Comparison of ENCODE assay signal across 9 mouse cellular contexts in the genomic region with DNA sequence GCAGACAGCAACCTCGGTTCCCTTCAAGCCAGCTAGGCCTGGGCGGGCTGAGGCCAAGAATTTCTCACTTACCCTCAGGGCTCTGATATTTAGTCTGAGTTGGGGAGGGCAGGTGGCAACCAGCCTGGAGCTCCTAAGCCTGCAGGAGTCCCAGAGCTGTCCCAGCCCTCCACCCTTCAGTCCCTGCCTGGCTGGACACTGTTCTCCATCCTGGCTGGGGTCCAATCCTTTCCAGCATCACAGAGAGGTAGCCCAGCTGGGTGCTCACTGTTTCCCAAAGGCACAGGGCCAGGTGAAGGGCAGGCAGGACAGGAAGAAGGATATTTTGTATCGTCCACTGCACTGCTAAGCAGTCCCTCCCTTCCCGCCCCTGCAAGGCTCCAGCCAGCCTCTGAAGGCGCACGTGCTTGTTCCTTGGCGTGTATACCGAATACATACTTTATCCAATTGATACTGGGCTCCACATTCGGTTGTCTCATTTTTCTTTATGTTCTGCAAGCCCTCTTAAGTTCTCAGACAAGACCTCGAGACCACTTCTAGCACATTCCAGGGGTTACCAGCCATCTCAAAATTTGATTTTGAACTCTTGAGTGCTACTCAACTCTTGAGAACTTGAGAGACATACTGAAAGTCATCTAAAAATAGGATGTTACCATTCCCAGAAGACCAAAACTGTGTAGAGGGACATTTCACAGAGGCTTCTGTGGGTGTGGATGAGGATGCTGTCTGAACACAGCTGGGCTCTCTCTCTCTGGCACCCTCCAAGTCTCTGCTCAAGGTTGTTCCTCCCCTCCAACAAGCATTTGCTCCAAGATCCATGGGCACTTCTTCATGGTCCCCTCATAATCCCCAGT. TPM values are rescaled to one million over a fixed set of nuclear protein-coding genes. Genes with fewer than 3 reads are reported as not detected.
A peak's percentile ranks its signal among the peaks of the same experiment; 100 is the strongest.
DNase-seq lines count a peak whose midpoint lies in the region; ATAC-seq and TF ChIP-seq lines count a peak whose summit lies in the region.
"Had no signal": no experiment of that assay in that cellular context is flagged by ENCODE, and none has a peak within 500 bp of the region (broad histone marks: within the 10 kb centered on the region; RNA-seq: fewer than 3 reads in every experiment).

No protein-coding gene starts in this region.

- no peak overlapping the region for H3K9ac ChIP-seq in forebrain, postnatal 0 days
- no peak overlapping the region for H3K9ac ChIP-seq in hindbrain, embryonic 14.5 days
- no peak overlapping the region for H3K9ac ChIP-seq in stomach, embryonic 14.5 days (replicated peaks; ENCODE audit: low read depth, low read length)

- no peak overlapping the region for H3K4me3 ChIP-seq in forebrain, postnatal 0 days (ENCODE audit: low read depth, low read length)
- no peak overlapping the region for H3K4me3 ChIP-seq in hindbrain, embryonic 14.5 days (replicated peaks; ENCODE audit: low read length)
- no peak overlapping the region for H3K4me3 ChIP-seq in stomach, embryonic 14.5 days (ENCODE audit: low read depth, low read length)

- no peak overlapping the region for H3K4me2 ChIP-seq in forebrain, postnatal 0 days (ENCODE audit: low read depth)
- no peak overlapping the region for H3K4me2 ChIP-seq in hindbrain, embryonic 14.5 days (replicated peaks)
- H3K4me2 ChIP-seq in stomach, embryonic 14.5 days (replicated peaks; ENCODE audit: low read depth, low read length), result no peak overlapping the region

- H3K27ac ChIP-seq in forebrain, postnatal 0 days (ENCODE audit: low read depth, low read length), result no peak overlapping the region
- peak overlapping the region; percentile 10 for H3K27ac ChIP-seq in hindbrain, embryonic 14.5 days
- no peak overlapping the region; the same call in 1 of the 2 replicates for H3K27ac ChIP-seq in stomach, embryonic 14.5 days (ENCODE audit: low read length)
- H3K27ac ChIP-seq: kidney, postnatal 0 days had no signal

- TF ChIP-seq CTCF in forebrain, postnatal 0 days (IDR thresholded peaks at IDR 0.05; ENCODE audit: low read depth), result no peak

- no peaks in the 10 kb centered on the region for H3K9me3 ChIP-seq in forebrain, postnatal 0 days (ENCODE audit: low read length)
- H3K9me3 ChIP-seq in hindbrain, embryonic 14.5 days (ENCODE audit: control insufficient read depth, low read length), result no peaks in the 10 kb centered on the region
- no peaks in the 10 kb centered on the region for H3K9me3 ChIP-seq in stomach, embryonic 14.5 days (ENCODE audit: control insufficient read depth, low read depth, low read length)

- H3K27me3 ChIP-seq in forebrain, postnatal 0 days (ENCODE audit: insufficient read depth, low read length), result no peaks in the 10 kb centered on the region
- H3K27me3 ChIP-seq in hindbrain, embryonic 14.5 days (ENCODE audit: control insufficient read depth, insufficient read depth, low read length), result no peaks in the 10 kb centered on the region
- no peaks in the 10 kb centered on the region for H3K27me3 ChIP-seq in stomach, embryonic 14.5 days (ENCODE audit: control insufficient read depth, insufficient read depth, low read length)

- no peaks in the 10 kb centered on the region for H3K4me1 ChIP-seq in forebrain, postnatal 0 days (ENCODE audit: insufficient read depth)
- peaks cover 11% of the 10 kb centered on the region for H3K4me1 ChIP-seq in hindbrain, embryonic 14.5 days (replicated peaks; ENCODE audit: control insufficient read depth, insufficient read depth, low read length)
- H3K4me1 ChIP-seq in stomach, embryonic 14.5 days (ENCODE audit: control insufficient read depth, insufficient read depth, low read length), result peaks cover 6% of the 10 kb centered on the region

- DNase-seq in urinary bladder, postnatal 14 days (ENCODE audit: low spot score), result peak; percentile 59
- DNase-seq in urinary bladder, postnatal 25 days (ENCODE audit: low spot score), result no peak
- peak; percentile 34 for DNase-seq in forebrain, postnatal 0 days
- DNase-seq in hindbrain, embryonic 14.5 days (ENCODE audit: low spot score), result no peak
- no peak for DNase-seq in ovary, postnatal 14 days (ENCODE audit: low spot score)
- no peak for DNase-seq in layer of hippocampus, adult 9-10 months (ENCODE audit: low spot score)

- peak; percentile 42; the same call in 1 of the 2 replicates for ATAC-seq in forebrain, postnatal 0 days
- ATAC-seq in hindbrain, embryonic 14.5 days (ENCODE audit: low FRiP score), result peak; percentile 79
- peak; percentile 63; the same call in 1 of the 2 replicates for ATAC-seq in stomach, embryonic 14.5 days (ENCODE audit: insufficient number of reproducible peaks, insufficient read depth, low FRiP score, low read depth)
- no peak for ATAC-seq in granulocyte monocyte progenitor cell, adult 5-6 weeks (replicated peaks; ENCODE audit: poor library complexity, severe bottlenecking)

- WGBS in forebrain, postnatal 0 days, result 53% methylated on average over 10 of the region's 10 CpGs
- 51% methylated on average over 10 of the region's 10 CpGs for WGBS in hindbrain, embryonic 14.5 days
- WGBS in stomach, embryonic 14.5 days, result 55% methylated on average over 10 of the region's 10 CpGs

- no peaks in the 10 kb centered on the region for H3K36me3 ChIP-seq in forebrain, postnatal 0 days (ENCODE audit: insufficient read depth)
- no peaks in the 10 kb centered on the region for H3K36me3 ChIP-seq in hindbrain, embryonic 14.5 days (replicated peaks; ENCODE audit: control insufficient read depth, insufficient read depth)
- H3K36me3 ChIP-seq in stomach, embryonic 14.5 days (ENCODE audit: control insufficient read depth, insufficient read depth, low read length), result no peaks in the 10 kb centered on the region

RNA-seq across cellular contexts. Expression of a gene that starts 31.5 kb away (rescaled TPM):
- total RNA-seq in forebrain, postnatal 0 days (2014; rRNA removed), result 0.76 and 1.2 TPM in 2 replicates
- polyA plus RNA-seq in forebrain, postnatal 0 days (2015; fragmentation: Nextera tagmentation; extraction: Ambion mirVana), result 0.10 and 0.51 TPM in 2 replicates
- polyA plus RNA-seq in hindbrain, embryonic 14.5 days (2014; fragmentation: Nextera tagmentation; extraction: Ambion mirVana), result 0.07 and 0.14 TPM in 2 replicates
- 0.36 and 0.45 TPM in 2 replicates for polyA plus RNA-seq in stomach, embryonic 14.5 days (2014; fragmentation: Nextera tagmentation; extraction: Ambion mirVana)
- total RNA-seq in granulocyte monocyte progenitor cell, adult 5-6 weeks (2014; fragmentation: Nextera tagmentation), result not detected in 2 replicates
- total RNA-seq in granulocyte monocyte progenitor cell, adult 5-6 weeks (2017), result not detected in 2 replicates

Comparison
In these comparisons a context has a peak if more than half of its experiments do, and no peak if none do; other contexts are left out.
1. DNase-seq: peak in urinary bladder, postnatal 14 days (single experiment) and forebrain, postnatal 0 days (single experiment); none in urinary bladder, postnatal 25 days (single experiment), hindbrain, embryonic 14.5 days (single experiment), ovary, postnatal 14 days (single experiment) and layer of hippocampus, adult 9-10 months (single experiment).